ENCODE assay signal across 26 mouse cellular contexts in the genomic region with DNA sequence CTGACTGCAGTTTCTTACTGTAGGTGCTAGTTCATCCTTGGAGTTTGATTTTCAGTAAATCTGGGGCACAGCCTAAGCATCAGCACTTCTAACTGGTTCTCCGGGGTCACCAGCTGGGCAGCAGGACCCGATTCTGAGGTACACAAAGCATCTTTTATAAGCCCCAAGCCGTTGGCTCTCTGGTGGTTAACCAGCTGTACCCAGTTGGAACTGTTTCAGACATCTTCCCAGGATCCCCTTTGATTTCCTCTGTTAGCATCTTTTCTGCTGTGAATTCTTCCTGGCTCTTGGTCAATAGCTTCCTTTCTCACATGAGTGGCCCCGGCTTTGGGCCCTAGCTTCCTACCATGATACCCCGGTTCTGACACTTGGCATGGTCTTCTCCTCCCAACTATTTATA. TPM values are rescaled to one million over a fixed set of nuclear protein-coding genes. Genes with fewer than 3 reads are reported as not detected.
DNase-seq lines count a peak whose midpoint lies in the region; ATAC-seq lines count a peak whose summit lies in the region.
"Had no signal": no experiment of that assay in that cellular context is flagged by ENCODE, and none has a peak within 500 bp of the region (broad histone marks: within the 10 kb centered on the region; RNA-seq: fewer than 3 reads in every experiment).

No protein-coding gene starts in this region.

- no peak overlapping the region for H3K9ac ChIP-seq in forebrain, embryonic 16.5 days (replicated peaks; ENCODE audit: low read depth, low read length)
- no peak overlapping the region for H3K9ac ChIP-seq in neural tube, embryonic 13.5 days
- no peak overlapping the region for H3K9ac ChIP-seq in neural tube, embryonic 15.5 days (replicated peaks)
- H3K9ac ChIP-seq: embryonic facial prominence, embryonic 12.5 days; heart, embryonic 12.5 days; midbrain, embryonic 12.5 days had no signal

- no peak for DNase-seq in forebrain, embryonic 10.5 days (ENCODE audit: extremely low spot score, low spot score)
- peak; percentile 21 for DNase-seq in layer of hippocampus, adult 11-12 months (ENCODE audit: low spot score)
- no peak for DNase-seq in layer of hippocampus, postnatal 36 days
- no peak for DNase-seq in neural tube, embryonic 10.5 days (ENCODE audit: extremely low spot score, low spot score)
- DNase-seq: adrenal gland, postnatal 36 days; cerebellum, adult 2 months; gastrocnemius, adult 2 months; heart, postnatal 14 days; kidney, adult 8-10 months; kidney, postnatal 14 days; liver; lung, postnatal 10 days; right cerebral cortex, postnatal 25 days had no signal

- no peaks in the 10 kb centered on the region for H3K4me1 ChIP-seq in forebrain, embryonic 16.5 days (replicated peaks; ENCODE audit: control insufficient read depth, insufficient read depth, low read length)
- H3K4me1 ChIP-seq in forebrain, embryonic 10.5 days: no peaks in the 10 kb centered on the region
- H3K4me1 ChIP-seq in neural tube, embryonic 13.5 days (replicated peaks): peaks cover 15% of the 10 kb centered on the region
- H3K4me1 ChIP-seq in neural tube, embryonic 15.5 days: peaks cover 13% of the 10 kb centered on the region
- H3K4me1 ChIP-seq: embryonic facial prominence, embryonic 12.5 days; heart, embryonic 12.5 days; midbrain, embryonic 12.5 days had no signal

- H3K27ac ChIP-seq in forebrain, embryonic 16.5 days (ENCODE audit: low read length): no peak overlapping the region
- H3K27ac ChIP-seq in forebrain, embryonic 10.5 days: no peak overlapping the region
- 0 out of 2 replicates have a peak overlapping the region, but pooled peaks have one; percentile 6 for H3K27ac ChIP-seq in neural tube, embryonic 13.5 days (replicated peaks)
- peak overlapping the region; percentile 0; the same call in 1 of the 2 replicates for H3K27ac ChIP-seq in neural tube, embryonic 15.5 days (replicated peaks)
- H3K27ac ChIP-seq: embryonic facial prominence, embryonic 12.5 days; gastrocnemius, adult 2 months; midbrain, embryonic 12.5 days had no signal

- no peaks in the 10 kb centered on the region for H3K27me3 ChIP-seq in forebrain, embryonic 16.5 days (replicated peaks; ENCODE audit: control insufficient read depth, insufficient read depth, low read length)
- H3K27me3 ChIP-seq in forebrain, embryonic 10.5 days (ENCODE audit: poor library complexity, severe bottlenecking): no peaks in the 10 kb centered on the region
- H3K27me3 ChIP-seq in neural tube, embryonic 13.5 days: no peaks in the 10 kb centered on the region
- no peaks in the 10 kb centered on the region for H3K27me3 ChIP-seq in neural tube, embryonic 15.5 days (replicated peaks)
- H3K27me3 ChIP-seq: CH12.LX; embryonic facial prominence, embryonic 12.5 days; heart, embryonic 12.5 days; midbrain, embryonic 12.5 days had no signal

- no peak overlapping the region for H3K4me3 ChIP-seq in forebrain, embryonic 16.5 days (replicated peaks; ENCODE audit: low read length)
- no peak overlapping the region for H3K4me3 ChIP-seq in forebrain, embryonic 10.5 days
- no peak overlapping the region for H3K4me3 ChIP-seq in neural tube, embryonic 13.5 days
- H3K4me3 ChIP-seq in neural tube, embryonic 15.5 days (replicated peaks): no peak overlapping the region
- H3K4me3 ChIP-seq: embryonic facial prominence, embryonic 12.5 days; erythroblast, embryonic 14.5 days; gastrocnemius, adult 2 months; heart, embryonic 12.5 days; midbrain, embryonic 12.5 days had no signal

- WGBS in forebrain, embryonic 16.5 days: 51% methylated on average over 5 of the region's 5 CpGs
- WGBS in forebrain, embryonic 10.5 days: 87% methylated on average over 5 of the region's 5 CpGs
- 67% methylated on average over 5 of the region's 5 CpGs for WGBS in neural tube, embryonic 13.5 days
- WGBS in neural tube, embryonic 15.5 days: 59% methylated on average over 5 of the region's 5 CpGs

- no peaks in the 10 kb centered on the region for H3K36me3 ChIP-seq in forebrain, embryonic 16.5 days (ENCODE audit: control insufficient read depth, insufficient read depth)
- no peaks in the 10 kb centered on the region for H3K36me3 ChIP-seq in forebrain, embryonic 10.5 days (replicated peaks)
- H3K36me3 ChIP-seq in neural tube, embryonic 13.5 days: no peaks in the 10 kb centered on the region
- H3K36me3 ChIP-seq in neural tube, embryonic 15.5 days: no peaks in the 10 kb centered on the region
- H3K36me3 ChIP-seq: embryonic facial prominence, embryonic 12.5 days; heart, embryonic 12.5 days; midbrain, embryonic 12.5 days had no signal

- peak; percentile 57; the same call in 1 of the 2 replicates for ATAC-seq in forebrain, embryonic 16.5 days
- no peak for ATAC-seq in neural tube, embryonic 13.5 days (ENCODE audit: low read depth)
- peak; percentile 17; the same call in 1 of the 2 replicates for ATAC-seq in neural tube, embryonic 15.5 days (ENCODE audit: low FRiP score)
- ATAC-seq: inflammation-experienced regulatory T-cells, adult 6 months had no signal

- H3K4me2 ChIP-seq in forebrain, embryonic 16.5 days (ENCODE audit: low read length): no peak overlapping the region
- no peak overlapping the region for H3K4me2 ChIP-seq in neural tube, embryonic 13.5 days
- no peak overlapping the region for H3K4me2 ChIP-seq in neural tube, embryonic 15.5 days
- H3K4me2 ChIP-seq: embryonic facial prominence, embryonic 12.5 days; heart, embryonic 12.5 days; midbrain, embryonic 12.5 days had no signal

- H3K9me3 ChIP-seq in forebrain, embryonic 16.5 days (ENCODE audit: control insufficient read depth, low read length): no peaks in the 10 kb centered on the region
- H3K9me3 ChIP-seq in forebrain, embryonic 10.5 days: no peaks in the 10 kb centered on the region
- H3K9me3 ChIP-seq in neural tube, embryonic 13.5 days: no peaks in the 10 kb centered on the region
- H3K9me3 ChIP-seq in neural tube, embryonic 15.5 days (replicated peaks): no peaks in the 10 kb centered on the region
- H3K9me3 ChIP-seq: embryonic facial prominence, embryonic 12.5 days; heart, embryonic 12.5 days; midbrain, embryonic 12.5 days had no signal

RNA-seq across cellular contexts. Expression of a gene that starts 26.6 kb away (rescaled TPM):
- polyA plus RNA-seq in forebrain, embryonic 16.5 days (2015; fragmentation: Nextera tagmentation; extraction: Ambion mirVana): 0.31 TPM in 1 of 2 replicates, not detected in the other
- polyA plus RNA-seq in forebrain, embryonic 10.5 days (2016; fragmentation: Nextera tagmentation; extraction: Ambion mirVana): 0.09 TPM in 1 of 2 replicates, not detected in the other
- total RNA-seq in layer of hippocampus, postnatal 36 days (2021): under 1 TPM; 0.20 to 0.25 TPM
- polyA plus RNA-seq in neural tube, embryonic 13.5 days (2015; fragmentation: Nextera tagmentation; extraction: Ambion mirVana): not detected in 2 replicates
- polyA plus RNA-seq in neural tube, embryonic 15.5 days (2015; fragmentation: Nextera tagmentation; extraction: Ambion mirVana): not detected in 2 replicates
- total RNA-seq: adrenal gland, postnatal 36 days; CH12.LX; gastrocnemius, adult 2 months; heart, postnatal 14 days; megakaryocyte progenitor cell, adult 5-6 weeks; MEL had no signal
- polyA plus RNA-seq: erythroblast, embryonic 14.5 days; inflammation-experienced regulatory T-cells, adult 6 months; liver, embryonic 16.5 days; urinary bladder, adult 2 months had no signal

Comparison
In these comparisons a context has a peak if more than half of its experiments do, and no peak if none do; other contexts are left out.
1. H3K27ac ChIP-seq: peak in neural tube, embryonic 13.5 days (single experiment) and neural tube, embryonic 15.5 days (single experiment); none in forebrain, embryonic 16.5 days (single experiment) and forebrain, embryonic 10.5 days (single experiment).